Mouse (Mus musculus): ENCODE data around the gene Dock9. TPM values are rescaled to one million over a fixed set of nuclear protein-coding genes. Genes with fewer than 3 reads are reported as not detected.

Gene Dock9
- polyA plus RNA-seq, 1 experiment from 2014 or later = 17.9 TPM

GRCm38 (mm10) chr14:121495741-121496140, 301.9 kb downstream of the Dock9 start:
- H3K4me2 ChIP-seq (ENCODE audit: low read length) = no peak overlapping the region
- no peaks in the 10 kb centered on the region for H3K4me1 ChIP-seq (ENCODE audit: control insufficient read depth, insufficient read depth, low read length)
- no peak overlapping the region for H3K27ac ChIP-seq (ENCODE audit: low read length)
- ATAC-seq = no peak
- H3K36me3 ChIP-seq (ENCODE audit: control insufficient read depth, insufficient read depth, low read length) = no peaks in the 10 kb centered on the region
- no peaks in the 10 kb centered on the region for H3K9me3 ChIP-seq (replicated peaks; ENCODE audit: control insufficient read depth, low read length, poor library complexity, severe bottlenecking)
- H3K27me3 ChIP-seq (ENCODE audit: control insufficient read depth, insufficient read depth, low read depth, low read length) = no peaks in the 10 kb centered on the region
- WGBS = 81% methylated on average over 4 of the region's 4 CpGs
- no peak overlapping the region for H3K9ac ChIP-seq (ENCODE audit: low read depth, low read length)
- H3K4me3 ChIP-seq (ENCODE audit: low read depth, low read length) = no peak overlapping the region

GRCm38 (mm10) chr14:121495120-121495519, 302.5 kb downstream of the Dock9 start:
- no peak overlapping the region for H3K4me3 ChIP-seq (ENCODE audit: low read depth, low read length)
- H3K36me3 ChIP-seq (ENCODE audit: control insufficient read depth, insufficient read depth, low read length) = no peaks in the 10 kb centered on the region
- no peaks in the 10 kb centered on the region for H3K9me3 ChIP-seq (replicated peaks; ENCODE audit: control insufficient read depth, low read length, poor library complexity, severe bottlenecking)
- H3K27ac ChIP-seq (ENCODE audit: low read length) = no peak overlapping the region
- no peaks in the 10 kb centered on the region for H3K4me1 ChIP-seq (ENCODE audit: control insufficient read depth, insufficient read depth, low read length)
- 91% methylated on average over 2 of the region's 2 CpGs for whole genome bisulfite sequencing
- no peaks in the 10 kb centered on the region for H3K27me3 ChIP-seq (ENCODE audit: control insufficient read depth, insufficient read depth, low read depth, low read length)
- H3K9ac ChIP-seq (ENCODE audit: low read depth, low read length) = no peak overlapping the region
- ATAC-seq = no peak
- no peak overlapping the region for H3K4me2 ChIP-seq (ENCODE audit: low read length)

GRCm38 (mm10) chr14:121494238-121494637, 303.4 kb downstream of the Dock9 start:
- H3K9ac ChIP-seq (ENCODE audit: low read depth, low read length) = no peak overlapping the region
- H3K9me3 ChIP-seq (replicated peaks; ENCODE audit: control insufficient read depth, low read length, poor library complexity, severe bottlenecking) = no peaks in the 10 kb centered on the region
- ATAC-seq = no peak
- H3K27me3 ChIP-seq (ENCODE audit: control insufficient read depth, insufficient read depth, low read depth, low read length) = no peaks in the 10 kb centered on the region
- 61% methylated on average over 2 of the region's 2 CpGs for WGBS
- no peaks in the 10 kb centered on the region for H3K36me3 ChIP-seq (ENCODE audit: control insufficient read depth, insufficient read depth, low read length)
- H3K4me3 ChIP-seq (ENCODE audit: low read depth, low read length) = no peak overlapping the region
- no peak overlapping the region for H3K4me2 ChIP-seq (ENCODE audit: low read length)
- no peaks in the 10 kb centered on the region for H3K4me1 ChIP-seq (ENCODE audit: control insufficient read depth, insufficient read depth, low read length)
- no peak overlapping the region for H3K27ac ChIP-seq (ENCODE audit: low read length)

GRCm38 (mm10) chr14:121493712-121494111, 303.9 kb downstream of the Dock9 start:
- Histone ChIP-seq H3K4me2 (ENCODE audit: low read length) (no peak overlapping the region), H3K27me3 (ENCODE audit: control insufficient read depth, insufficient read depth, low read depth, low read length) (no peaks in the 10 kb centered on the region), H3K4me1 (ENCODE audit: control insufficient read depth, insufficient read depth, low read length) (no peaks in the 10 kb centered on the region), H3K27ac (ENCODE audit: low read length) (no peak overlapping the region), H3K4me3 (ENCODE audit: low read depth, low read length) (no peak overlapping the region), H3K9me3 (replicated peaks; ENCODE audit: control insufficient read depth, low read length, poor library complexity, severe bottlenecking) (no peaks in the 10 kb centered on the region), H3K36me3 (ENCODE audit: control insufficient read depth, insufficient read depth, low read length) (no peaks in the 10 kb centered on the region), H3K9ac (ENCODE audit: low read depth, low read length) (no peak overlapping the region)
- 80% methylated on average over 3 of the region's 3 CpGs for WGBS
- ATAC-seq = no peak

GRCm38 (mm10) chr14:121492328-121492727, 305.3 kb downstream of the Dock9 start:
- no peak overlapping the region for H3K4me2 ChIP-seq (ENCODE audit: low read length)
- 51% methylated on average over 8 of the region's 8 CpGs for WGBS
- H3K4me1 ChIP-seq (ENCODE audit: control insufficient read depth, insufficient read depth, low read length) = no peaks in the 10 kb centered on the region
- H3K4me3 ChIP-seq (ENCODE audit: low read depth, low read length) = no peak overlapping the region
- no peak overlapping the region for H3K27ac ChIP-seq (ENCODE audit: low read length)
- ATAC-seq = no peak
- no peaks in the 10 kb centered on the region for H3K27me3 ChIP-seq (ENCODE audit: control insufficient read depth, insufficient read depth, low read depth, low read length)
- no peaks in the 10 kb centered on the region for H3K36me3 ChIP-seq (ENCODE audit: control insufficient read depth, insufficient read depth, low read length)
- H3K9ac ChIP-seq (ENCODE audit: low read depth, low read length) = no peak overlapping the region
- no peaks in the 10 kb centered on the region for H3K9me3 ChIP-seq (replicated peaks; ENCODE audit: control insufficient read depth, low read length, poor library complexity, severe bottlenecking)

Other genes starting within 250 kb of the Dock9 start
- gene Ubac2, start 80.8 kb upstream of the Dock9 start, polyA plus RNA-seq (2015; fragmentation: Nextera tagmentation; extraction: Ambion mirVana) = 48.5 and 50.3 TPM in 2 replicates
- gene Gpr18, start 117.9 kb upstream of the Dock9 start, polyA plus RNA-seq (2015; fragmentation: Nextera tagmentation; extraction: Ambion mirVana) = 0.14 and 0.16 TPM in 2 replicates
- 0.76 and 0.89 TPM in 2 replicates for gene Gpr183, start 167.4 kb upstream of the Dock9 start, polyA plus RNA-seq (2015; fragmentation: Nextera tagmentation; extraction: Ambion mirVana)
- gene Timm8a2, start 236.8 kb upstream of the Dock9 start, polyA plus RNA-seq (2015; fragmentation: Nextera tagmentation; extraction: Ambion mirVana) = not detected in 2 replicates